Mouse (Mus musculus): ENCODE results near the gene Setmar. TPM values are rescaled to one million over a fixed set of nuclear protein-coding genes. Genes with fewer than 3 reads are reported as not detected.

The Setmar gene
- total and polyA plus RNA-seq, 2 experiments from 2014 or later: 3.3 to 6.9 TPM

DNA sequence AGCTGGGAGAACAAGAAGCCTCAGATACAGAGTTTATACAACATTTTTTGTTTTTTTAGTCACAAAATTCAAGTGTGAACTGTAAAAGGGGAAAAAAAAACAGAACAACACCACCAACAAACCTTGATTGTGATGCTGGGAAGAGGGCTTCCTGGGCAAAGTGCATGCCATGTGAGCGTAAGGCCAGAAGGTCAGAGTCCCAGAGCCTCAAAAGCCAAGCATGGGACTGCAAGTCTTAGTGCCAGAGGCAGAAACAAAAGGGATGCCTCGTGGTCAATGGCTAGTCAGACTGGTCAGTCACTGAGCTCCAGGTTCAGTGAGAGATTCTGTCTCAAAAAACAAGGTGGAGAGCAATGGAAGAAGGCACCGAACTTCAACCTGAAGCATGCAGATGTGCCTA lies 27.8 kb downstream of the Setmar start:
- Histone ChIP-seq H3K4me3 (ENCODE audit: low read depth, low read length) (no peak overlapping the region), H3K27me3 (ENCODE audit: insufficient read depth, low read length) (no peaks in the 10 kb centered on the region), H3K36me3 (ENCODE audit: insufficient read depth) (no peaks in the 10 kb centered on the region), H3K9ac (no peak overlapping the region), H3K4me1 (ENCODE audit: insufficient read depth) (no peaks in the 10 kb centered on the region), H3K9me3 (ENCODE audit: low read length) (no peaks in the 10 kb centered on the region), H3K4me2 (ENCODE audit: low read depth) (no peak overlapping the region), H3K27ac (ENCODE audit: low read depth, low read length) (no peak overlapping the region)
- TF ChIP-seq CTCF (IDR thresholded peaks at IDR 0.05; ENCODE audit: low read depth): no peak
- ATAC-seq (no peak), DNase-seq (no peak)
- 88% methylated on average over 3 of the region's 3 CpGs for WGBS

DNA sequence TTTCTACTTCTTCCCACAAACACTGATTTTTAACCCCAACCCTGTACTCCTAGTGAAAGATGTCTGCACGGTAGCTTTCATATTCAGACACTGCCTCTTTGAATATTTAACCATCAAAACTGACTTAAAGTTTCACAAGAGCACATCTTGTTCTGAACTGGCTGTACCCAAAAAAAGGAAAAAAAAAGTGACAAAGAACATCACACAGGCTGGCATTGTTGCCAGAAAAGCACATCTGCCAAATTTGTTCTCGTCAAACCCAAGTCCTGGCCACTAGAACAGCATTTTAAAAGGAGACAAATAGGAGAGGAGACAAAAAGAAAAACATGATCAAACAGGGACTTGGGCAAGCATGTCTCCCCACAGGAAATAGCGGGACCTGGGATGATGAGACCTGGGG lies 28.6 kb downstream of the Setmar start:
- no peak for TF ChIP-seq CTCF (IDR thresholded peaks at IDR 0.05; ENCODE audit: low read depth)
- DNase-seq (no peak), ATAC-seq (no peak)
- Histone ChIP-seq H3K9ac (no peak overlapping the region), H3K9me3 (ENCODE audit: low read length) (no peaks in the 10 kb centered on the region), H3K4me2 (ENCODE audit: low read depth) (no peak overlapping the region), H3K4me1 (ENCODE audit: insufficient read depth) (no peaks in the 10 kb centered on the region; the same call in 1 of the 2 replicates), H3K36me3 (ENCODE audit: insufficient read depth) (no peaks in the 10 kb centered on the region), H3K27ac (ENCODE audit: low read depth, low read length) (no peak overlapping the region), H3K4me3 (ENCODE audit: low read depth, low read length) (no peak overlapping the region), H3K27me3 (ENCODE audit: insufficient read depth, low read length) (no peaks in the 10 kb centered on the region)
- WGBS: 62% methylated on average over 3 of the region's 3 CpGs

DNA sequence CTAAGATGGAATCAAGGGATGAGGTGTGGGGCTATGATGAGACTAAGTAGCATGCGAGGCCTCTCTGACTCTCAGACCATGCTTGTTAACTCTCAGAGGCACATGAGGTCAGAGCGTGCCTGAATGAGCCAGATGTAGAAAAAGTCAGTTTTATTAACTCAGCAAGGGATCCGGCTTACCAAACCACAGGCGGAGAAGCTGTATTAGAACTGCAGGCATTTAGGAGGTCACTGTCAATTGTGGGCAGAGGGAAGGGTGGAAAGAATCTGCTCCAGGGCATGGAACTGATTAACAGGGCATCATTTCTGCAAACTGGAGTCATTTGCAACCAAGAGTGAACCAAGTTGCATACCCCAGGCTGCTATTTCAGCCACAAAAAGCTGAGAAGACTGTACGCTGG lies 30.6 kb downstream of the Setmar start:
- Histone ChIP-seq H3K27ac (ENCODE audit: low read depth, low read length) (no peak overlapping the region), H3K27me3 (ENCODE audit: insufficient read depth, low read length) (no peaks in the 10 kb centered on the region), H3K36me3 (ENCODE audit: insufficient read depth) (no peaks in the 10 kb centered on the region), H3K9me3 (ENCODE audit: low read length) (no peaks in the 10 kb centered on the region), H3K4me1 (ENCODE audit: insufficient read depth) (no peaks in the 10 kb centered on the region; the same call in 1 of the 2 replicates), H3K4me2 (ENCODE audit: low read depth) (no peak overlapping the region), H3K4me3 (ENCODE audit: low read depth, low read length) (no peak overlapping the region), H3K9ac (no peak overlapping the region)
- no peak for DNase-seq
- ATAC-seq: no peak
- 84% methylated on average over 5 of the region's 5 CpGs for WGBS
- TF ChIP-seq CTCF (IDR thresholded peaks at IDR 0.05; ENCODE audit: low read depth): no peak

DNA sequence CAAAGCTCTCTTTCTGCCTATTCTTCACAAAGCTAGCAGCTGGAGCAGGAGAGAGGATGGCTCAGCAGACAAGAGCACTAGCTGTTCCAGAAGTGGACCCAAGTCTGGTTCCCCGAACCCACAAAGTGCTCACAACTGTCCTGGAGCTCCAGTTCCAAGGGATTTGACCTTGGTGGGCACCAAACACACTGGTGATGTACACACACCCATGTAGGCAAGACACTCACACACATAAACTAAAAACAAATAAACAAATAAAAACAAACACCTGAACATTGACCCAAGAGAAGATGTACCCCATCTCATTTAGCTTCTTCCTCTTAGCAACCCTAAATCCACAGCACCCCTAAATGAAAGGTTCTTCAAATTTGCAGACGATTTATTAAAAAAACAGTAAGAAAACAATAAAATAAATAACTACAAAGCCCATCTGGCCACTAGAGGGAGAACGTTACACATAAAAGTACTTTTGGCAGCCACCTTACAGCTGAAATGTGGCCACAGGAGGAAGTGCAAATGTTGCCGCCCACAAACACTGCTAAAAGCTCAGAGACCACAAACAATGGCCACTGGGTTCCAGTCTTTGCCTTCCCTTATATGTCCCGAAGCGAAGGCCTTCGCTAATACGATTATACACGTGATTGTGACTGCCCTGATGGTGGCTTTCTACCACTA lies 33.5 kb downstream of the Setmar start:
- no peaks in the 10 kb centered on the region for H3K27me3 ChIP-seq (ENCODE audit: insufficient read depth, low read length)
- no peaks in the 10 kb centered on the region for H3K9me3 ChIP-seq (ENCODE audit: low read length)
- no peak overlapping the region for H3K27ac ChIP-seq (ENCODE audit: low read depth, low read length)
- H3K9ac ChIP-seq: no peak overlapping the region
- WGBS: 10% methylated on average over 9 of the region's 9 CpGs
- H3K4me1 ChIP-seq (ENCODE audit: insufficient read depth): no peaks in the 10 kb centered on the region; the same call in 1 of the 2 replicates
- no peak overlapping the region for H3K4me3 ChIP-seq (ENCODE audit: low read depth, low read length)
- H3K36me3 ChIP-seq (ENCODE audit: insufficient read depth): no peaks in the 10 kb centered on the region
- TF ChIP-seq CTCF (IDR thresholded peaks at IDR 0.05; ENCODE audit: low read depth): peak; percentile 90
- no peak overlapping the region for H3K4me2 ChIP-seq (ENCODE audit: low read depth)
- DNase-seq (peak; percentile 86), ATAC-seq (peak; percentile 80)

DNA sequence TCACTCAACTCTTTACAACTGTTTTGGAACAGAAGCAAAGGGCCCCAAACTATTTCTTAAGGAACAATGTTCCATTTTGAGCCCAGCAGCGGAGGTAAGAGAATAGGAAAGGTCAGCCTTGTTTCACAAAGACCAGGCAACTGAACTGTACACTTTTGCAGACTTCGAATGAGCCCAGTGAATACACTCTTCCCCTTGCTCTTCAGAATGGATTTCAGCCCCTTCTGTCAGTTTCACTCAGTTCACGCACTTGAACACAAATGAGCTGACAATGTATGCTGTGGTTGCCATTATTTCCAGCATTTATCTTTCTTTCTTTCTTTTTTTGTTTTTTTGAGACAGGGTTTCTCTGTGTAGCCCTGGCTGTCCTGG lies 34.0 kb downstream of the Setmar start:
- Histone ChIP-seq H3K27ac (ENCODE audit: low read depth, low read length) (no peak overlapping the region), H3K27me3 (ENCODE audit: insufficient read depth, low read length) (no peaks in the 10 kb centered on the region), H3K4me1 (ENCODE audit: insufficient read depth) (no peaks in the 10 kb centered on the region; the same call in 1 of the 2 replicates), H3K36me3 (ENCODE audit: insufficient read depth) (no peaks in the 10 kb centered on the region), H3K4me3 (ENCODE audit: low read depth, low read length) (no peak overlapping the region), H3K4me2 (ENCODE audit: low read depth) (no peak overlapping the region), H3K9me3 (ENCODE audit: low read length) (no peaks in the 10 kb centered on the region), H3K9ac (no peak overlapping the region)
- 28% methylated on average over 3 of the region's 3 CpGs for WGBS
- ATAC-seq (no peak), DNase-seq (no peak)
- no peak for TF ChIP-seq CTCF (IDR thresholded peaks at IDR 0.05; ENCODE audit: low read depth)

DNA sequence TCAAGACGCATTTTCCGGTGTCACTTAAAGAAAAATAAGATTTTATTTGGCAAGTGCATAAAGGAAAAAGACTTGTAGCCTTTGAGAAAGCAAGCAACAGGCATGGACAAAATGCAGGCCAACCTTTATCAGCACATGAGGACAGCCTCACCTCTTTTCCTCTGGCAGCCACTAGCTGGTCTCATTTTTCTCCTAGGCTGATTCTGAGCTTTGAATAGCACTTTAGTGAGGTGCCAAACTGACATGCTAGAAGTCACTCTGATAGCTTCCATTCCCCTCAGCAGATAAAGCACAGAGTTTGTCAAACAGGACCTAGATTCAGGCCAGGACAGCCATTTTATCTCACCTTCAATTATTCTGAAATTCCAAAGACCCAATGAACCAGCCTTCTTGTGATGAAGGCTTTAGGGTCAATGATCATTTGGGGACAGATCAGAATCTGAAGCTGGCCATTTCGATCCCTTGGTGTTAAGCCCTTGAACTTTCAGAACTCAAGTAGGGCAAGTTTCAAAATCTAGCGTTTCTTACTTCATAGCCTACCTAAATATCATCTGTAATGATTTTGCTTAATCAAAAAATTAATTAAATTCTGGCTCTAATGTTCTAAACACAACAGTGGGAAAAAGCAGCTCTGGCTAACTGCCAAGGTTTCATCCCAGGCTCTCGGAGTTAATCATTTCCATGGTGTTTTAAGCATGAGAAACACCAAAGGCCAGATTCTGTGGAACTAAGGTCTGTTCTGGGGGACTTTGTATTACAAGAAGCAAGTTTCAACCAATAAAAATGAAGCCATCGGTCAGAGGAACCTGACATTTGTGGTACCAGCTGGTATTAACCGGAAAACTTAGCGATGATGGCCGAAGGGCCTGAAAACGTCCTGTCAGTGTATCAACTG lies 37.3 kb downstream of the Setmar start:
- Histone ChIP-seq H3K4me3 (ENCODE audit: low read depth, low read length) (no peak overlapping the region), H3K9ac (no peak overlapping the region), H3K9me3 (ENCODE audit: low read length) (no peaks in the 10 kb centered on the region), H3K4me2 (ENCODE audit: low read depth) (no peak overlapping the region), H3K27me3 (ENCODE audit: insufficient read depth, low read length) (no peaks in the 10 kb centered on the region), H3K4me1 (ENCODE audit: insufficient read depth) (no peaks in the 10 kb centered on the region; the same call in 1 of the 2 replicates), H3K36me3 (ENCODE audit: insufficient read depth) (no peaks in the 10 kb centered on the region), H3K27ac (ENCODE audit: low read depth, low read length) (no peak overlapping the region)
- TF ChIP-seq CTCF (IDR thresholded peaks at IDR 0.05; ENCODE audit: low read depth): no peak
- DNase-seq (no peak), ATAC-seq (no peak)
- WGBS: 82% methylated on average over 10 of the region's 10 CpGs

DNA sequence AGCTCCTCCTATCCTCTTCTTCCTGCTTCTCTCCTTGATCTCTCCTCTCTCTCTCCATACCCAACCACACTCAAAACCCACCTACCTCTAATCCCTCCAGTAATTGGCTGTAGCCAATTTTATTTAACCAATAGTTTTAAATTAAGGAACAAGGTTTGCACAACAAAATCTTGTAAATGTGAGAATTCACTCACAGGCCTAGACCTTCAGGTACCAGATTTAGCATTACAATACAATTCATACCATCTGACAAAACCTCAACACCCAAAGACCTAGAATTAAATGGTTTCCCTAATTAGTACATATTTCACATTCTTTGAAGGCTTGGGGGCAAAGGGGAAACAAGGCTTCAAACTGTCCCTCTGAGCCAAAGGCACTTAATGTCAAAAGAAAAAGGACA lies 42.5 kb downstream of the Setmar start:
- Histone ChIP-seq H3K4me2 (ENCODE audit: low read depth) (no peak overlapping the region), H3K9me3 (ENCODE audit: low read length) (no peaks in the 10 kb centered on the region), H3K4me1 (ENCODE audit: insufficient read depth) (no peaks in the 10 kb centered on the region), H3K27ac (ENCODE audit: low read depth, low read length) (no peak overlapping the region), H3K9ac (no peak overlapping the region), H3K36me3 (ENCODE audit: insufficient read depth) (no peaks in the 10 kb centered on the region), H3K27me3 (ENCODE audit: insufficient read depth, low read length) (no peaks in the 10 kb centered on the region), H3K4me3 (ENCODE audit: low read depth, low read length) (no peak overlapping the region)
- DNase-seq: no peak
- ATAC-seq: no peak
- no peak for TF ChIP-seq CTCF (IDR thresholded peaks at IDR 0.05; ENCODE audit: low read depth)
